Mouse (Mus musculus): ENCODE data around the gene Plg. TPM values are rescaled to one million over a fixed set of nuclear protein-coding genes. Genes with fewer than 3 reads are reported as not detected.
A peak's percentile ranks its signal among the peaks of the same experiment; 100 is the strongest.

Gene Plg
- polyA plus RNA-seq, 1 experiment from 2014 or later = 0.13 TPM

DNA sequence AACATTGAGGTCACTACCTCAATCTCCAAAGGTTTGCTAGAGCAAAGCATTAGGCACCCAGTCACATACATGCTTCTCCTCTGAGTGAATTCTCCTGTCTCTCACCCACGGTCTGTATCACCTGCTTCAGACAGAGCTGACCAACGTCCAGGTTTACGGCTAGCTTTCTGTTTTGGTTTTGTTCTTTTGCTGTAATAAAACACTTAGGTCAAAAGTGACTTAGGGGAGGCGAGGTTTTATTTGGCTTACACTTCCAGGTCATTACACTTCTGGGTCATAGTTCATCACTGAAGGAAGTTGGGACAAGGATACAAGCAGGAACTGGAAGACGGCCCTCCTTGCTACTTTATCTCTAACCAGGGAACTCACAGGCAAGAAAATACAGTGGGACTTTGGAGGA, 9.0 kb upstream of the Plg start:
- Histone ChIP-seq H3K36me3 (ENCODE audit: insufficient read depth, low read length) (no peaks in the 10 kb centered on the region), H3K27me3 (ENCODE audit: insufficient read depth, low read length) (no peaks in the 10 kb centered on the region), H3K4me2 (ENCODE audit: low read length) (no peak overlapping the region), H3K9me3 (replicated peaks; ENCODE audit: low read length) (no peaks in the 10 kb centered on the region), H3K9ac (ENCODE audit: low read depth, low read length) (no peak overlapping the region), H3K4me3 (replicated peaks; ENCODE audit: low read depth, low read length) (no peak overlapping the region), H3K4me1 (replicated peaks; ENCODE audit: insufficient read depth, low read length) (peaks cover 6% of the 10 kb centered on the region; the same call in 1 of the 2 replicates), H3K27ac (no peak overlapping the region)
- TF ChIP-seq CTCF (IDR thresholded peaks at IDR 0.05; ENCODE audit: low read depth) = no peak
- no peak for DNase-seq (ENCODE audit: low spot score)
- WGBS = 15% methylated on average over 5 of the region's 5 CpGs
- no peak for ATAC-seq (replicated peaks; ENCODE audit: low FRiP score, low read depth)

DNA sequence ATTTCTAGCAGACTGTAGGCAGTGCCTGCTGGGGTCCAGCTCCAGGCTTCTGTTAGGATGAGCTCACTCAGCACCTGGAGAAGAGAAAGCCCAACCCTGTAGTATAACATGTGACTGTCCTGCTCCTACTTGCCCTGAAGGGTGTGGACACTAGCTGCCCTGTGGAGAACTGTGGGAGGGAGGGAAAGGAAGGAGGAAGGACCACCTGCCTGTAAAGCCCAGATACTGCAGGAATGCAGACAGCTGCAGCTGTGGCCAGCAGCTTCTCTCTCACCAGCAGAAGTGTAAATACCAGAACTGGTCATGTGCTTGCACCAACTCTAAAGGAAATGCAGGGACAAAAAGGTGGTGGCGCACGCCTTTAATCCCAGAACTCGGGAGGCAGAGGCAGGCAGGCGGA, 8.1 kb upstream of the Plg start:
- Histone ChIP-seq H3K36me3 (ENCODE audit: insufficient read depth, low read length) (no peaks in the 10 kb centered on the region), H3K27ac (no peak overlapping the region), H3K9ac (ENCODE audit: low read depth, low read length) (no peak overlapping the region), H3K27me3 (ENCODE audit: insufficient read depth, low read length) (no peaks in the 10 kb centered on the region), H3K4me1 (replicated peaks; ENCODE audit: insufficient read depth, low read length) (peaks cover 6% of the 10 kb centered on the region; the same call in 1 of the 2 replicates), H3K4me3 (replicated peaks; ENCODE audit: low read depth, low read length) (no peak overlapping the region), H3K9me3 (replicated peaks; ENCODE audit: low read length) (no peaks in the 10 kb centered on the region), H3K4me2 (ENCODE audit: low read length) (no peak overlapping the region)
- no peak for TF ChIP-seq CTCF (IDR thresholded peaks at IDR 0.05; ENCODE audit: low read depth)
- peak; percentile 25 for DNase-seq (ENCODE audit: low spot score)
- no peak; the same call in 1 of the 2 replicates for ATAC-seq (replicated peaks; ENCODE audit: low FRiP score, low read depth)
- 80% methylated on average over 4 of the region's 4 CpGs for WGBS

DNA sequence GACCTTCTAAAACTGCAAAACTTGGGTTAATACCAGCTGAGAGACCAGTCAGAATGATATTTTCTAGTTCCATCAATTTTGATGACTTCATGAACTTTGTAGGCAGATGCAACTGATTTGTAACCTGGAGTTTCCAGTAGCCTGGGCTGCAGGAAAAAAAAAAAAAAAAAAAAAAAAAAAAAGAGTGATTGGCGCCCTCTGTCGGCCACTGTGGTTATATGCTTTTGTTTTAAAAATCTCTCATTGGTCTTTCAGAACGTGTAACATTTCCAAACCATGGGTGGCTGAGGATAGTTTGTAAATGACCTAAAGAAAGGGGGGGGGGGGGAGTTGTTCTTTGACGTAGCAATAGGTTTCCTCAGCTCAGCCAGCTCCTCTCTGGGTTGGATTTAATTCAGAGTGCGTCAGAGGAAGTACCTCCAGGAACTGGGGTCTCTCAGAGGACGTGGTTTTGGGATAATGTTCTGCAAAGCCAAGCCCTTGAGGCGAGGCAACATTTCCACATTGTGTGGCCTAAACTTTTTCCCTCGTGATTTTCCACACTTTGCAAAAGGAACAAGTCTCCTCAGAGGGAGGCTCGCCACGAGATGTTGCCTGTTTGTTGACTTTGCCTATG, 7.0 kb upstream of the Plg start:
- H3K36me3 ChIP-seq (ENCODE audit: insufficient read depth, low read length) = no peaks in the 10 kb centered on the region
- ATAC-seq (replicated peaks; ENCODE audit: low FRiP score, low read depth) (no peak), DNase-seq (ENCODE audit: low spot score) (peak; percentile 63)
- H3K4me2 ChIP-seq (ENCODE audit: low read length) = peak overlapping the region; percentile 31
- H3K9ac ChIP-seq (ENCODE audit: low read depth, low read length) = no peak overlapping the region
- H3K27ac ChIP-seq = no peak overlapping the region
- 31% methylated on average over 10 of the region's 10 CpGs for WGBS
- H3K27me3 ChIP-seq (ENCODE audit: insufficient read depth, low read length) = no peaks in the 10 kb centered on the region
- TF ChIP-seq CTCF (IDR thresholded peaks at IDR 0.05; ENCODE audit: low read depth) = peak; percentile 70
- no peaks in the 10 kb centered on the region for H3K9me3 ChIP-seq (replicated peaks; ENCODE audit: low read length)
- peaks cover 6% of the 10 kb centered on the region; the same call in 1 of the 2 replicates for H3K4me1 ChIP-seq (replicated peaks; ENCODE audit: insufficient read depth, low read length)
- no peak overlapping the region for H3K4me3 ChIP-seq (replicated peaks; ENCODE audit: low read depth, low read length)

DNA sequence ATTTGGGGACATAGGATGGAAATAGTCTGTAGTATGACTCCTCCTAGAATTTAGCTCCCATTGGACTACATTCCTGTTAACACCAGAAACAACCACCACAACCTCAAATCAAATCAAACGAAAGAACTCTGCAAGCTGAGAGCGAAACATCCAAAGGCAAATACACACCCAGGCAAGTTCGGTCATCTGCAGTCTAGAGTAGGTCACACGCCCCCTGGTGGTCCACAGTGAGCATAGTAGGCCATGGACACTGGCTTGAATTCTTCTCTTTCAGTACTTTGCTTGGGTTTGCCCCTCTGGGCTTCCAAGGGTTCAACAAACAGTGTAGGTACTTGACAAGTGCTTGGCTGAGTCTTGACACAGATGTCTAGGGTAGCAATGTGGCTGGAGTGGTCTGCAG, 6.4 kb upstream of the Plg start:
- peak; percentile 89 for DNase-seq (ENCODE audit: low spot score)
- Histone ChIP-seq H3K4me3 (replicated peaks; ENCODE audit: low read depth, low read length) (no peak overlapping the region), H3K4me1 (replicated peaks; ENCODE audit: insufficient read depth, low read length) (peaks cover 6% of the 10 kb centered on the region; the same call in 1 of the 2 replicates), H3K27ac (no peak overlapping the region), H3K9ac (ENCODE audit: low read depth, low read length) (no peak overlapping the region), H3K36me3 (ENCODE audit: insufficient read depth, low read length) (no peaks in the 10 kb centered on the region), H3K27me3 (ENCODE audit: insufficient read depth, low read length) (no peaks in the 10 kb centered on the region), H3K4me2 (ENCODE audit: low read length) (peak overlapping the region; percentile 31; the same call in 1 of the 2 replicates), H3K9me3 (replicated peaks; ENCODE audit: low read length) (no peaks in the 10 kb centered on the region)
- TF ChIP-seq CTCF (IDR thresholded peaks at IDR 0.05; ENCODE audit: low read depth) = peak; percentile 97
- ATAC-seq (replicated peaks; ENCODE audit: low FRiP score, low read depth) = no peak
- 15% methylated on average over 4 of the region's 4 CpGs for WGBS

DNA sequence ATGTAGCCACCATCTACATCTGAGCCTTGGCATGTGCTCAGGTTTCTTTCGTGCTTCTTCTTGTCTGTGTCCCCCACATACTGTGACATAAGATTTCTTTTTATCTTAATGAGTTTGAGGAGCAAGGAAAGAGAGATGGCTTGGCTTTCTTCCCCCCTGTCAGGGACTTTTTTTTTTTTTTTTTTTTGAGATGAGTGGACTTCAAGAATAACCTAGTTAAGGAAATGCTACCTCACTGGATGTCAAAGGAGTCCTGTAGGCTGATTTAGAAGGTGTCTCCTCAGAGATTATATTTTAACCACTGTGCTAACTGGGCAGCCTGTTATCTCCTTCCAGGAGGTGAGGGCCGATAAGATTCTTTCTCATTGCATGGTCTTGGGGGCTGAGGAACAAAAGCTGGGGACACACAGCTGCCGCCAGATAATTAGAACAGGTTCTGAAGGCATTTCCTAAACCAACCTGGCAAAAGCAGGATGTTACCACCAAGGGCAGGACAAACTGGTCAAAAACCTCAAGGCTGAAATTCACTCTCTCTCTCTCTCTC, 4.7 kb upstream of the Plg start:
- Histone ChIP-seq H3K4me2 (ENCODE audit: low read length) (no peak overlapping the region), H3K36me3 (ENCODE audit: insufficient read depth, low read length) (no peaks in the 10 kb centered on the region), H3K9ac (ENCODE audit: low read depth, low read length) (no peak overlapping the region), H3K27ac (no peak overlapping the region), H3K9me3 (replicated peaks; ENCODE audit: low read length) (no peaks in the 10 kb centered on the region), H3K4me3 (replicated peaks; ENCODE audit: low read depth, low read length) (no peak overlapping the region), H3K27me3 (ENCODE audit: insufficient read depth, low read length) (no peaks in the 10 kb centered on the region), H3K4me1 (replicated peaks; ENCODE audit: insufficient read depth, low read length) (peaks cover 6% of the 10 kb centered on the region; the same call in 1 of the 2 replicates)
- ATAC-seq (replicated peaks; ENCODE audit: low FRiP score, low read depth) (no peak), DNase-seq (ENCODE audit: low spot score) (no peak)
- 68% methylated on average over 3 of the region's 3 CpGs for WGBS
- TF ChIP-seq CTCF (IDR thresholded peaks at IDR 0.05; ENCODE audit: low read depth) = no peak

DNA sequence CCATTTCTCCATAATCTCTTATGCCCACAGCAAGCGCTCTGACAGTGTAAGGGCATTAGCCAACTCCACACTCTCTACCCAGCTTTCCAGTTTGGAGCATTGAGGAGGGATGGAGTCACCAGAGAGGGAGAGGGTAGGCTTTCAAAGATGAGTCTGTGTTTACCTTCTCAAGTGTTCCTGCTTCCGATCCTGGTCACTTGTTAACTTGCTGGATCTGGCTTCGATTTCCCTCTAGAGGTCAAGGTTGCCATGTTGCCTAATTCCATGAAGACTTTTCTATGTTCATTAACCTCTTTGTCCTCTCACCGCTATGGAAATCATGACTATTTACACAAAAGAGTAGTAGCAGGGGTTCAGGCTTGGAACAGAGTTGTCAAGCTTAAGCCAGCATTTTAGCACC, 1.9 kb downstream of the Plg start:
- H3K4me1 ChIP-seq (replicated peaks; ENCODE audit: insufficient read depth, low read length) = no peaks in the 10 kb centered on the region
- no peak for TF ChIP-seq CTCF (IDR thresholded peaks at IDR 0.05; ENCODE audit: low read depth)
- no peaks in the 10 kb centered on the region for H3K27me3 ChIP-seq (ENCODE audit: insufficient read depth, low read length)
- H3K36me3 ChIP-seq (ENCODE audit: insufficient read depth, low read length) = no peaks in the 10 kb centered on the region
- no peak for DNase-seq (ENCODE audit: low spot score)
- no peak for ATAC-seq (replicated peaks; ENCODE audit: low FRiP score, low read depth)
- H3K9ac ChIP-seq (ENCODE audit: low read depth, low read length) = no peak overlapping the region
- no peak overlapping the region for H3K4me3 ChIP-seq (replicated peaks; ENCODE audit: low read depth, low read length)
- no peak overlapping the region for H3K27ac ChIP-seq
- H3K4me2 ChIP-seq (ENCODE audit: low read length) = no peak overlapping the region
- H3K9me3 ChIP-seq (replicated peaks; ENCODE audit: low read length) = no peaks in the 10 kb centered on the region
- 83% methylated on average over 4 of the region's 4 CpGs for WGBS
